Mouse (Mus musculus) heart, postnatal 14 days (tissue): ENCODE measurements at regions not wholly inside any gene's neighbourhood (a gene's known extent, or its start where the extent isn't known, plus 50 kb on each side); places are given as distances from the start of the nearest gene placed in this dataset.
"Not testable (repeated sequence)": the region's sequence is repeated elsewhere in the genome, so short reads cannot be mapped to it uniquely, and the experiment has no call there.

Experiments
- DNase-seq, 2 experiments: peaks; one replicate each; pipeline ENCODE4 v3.0.0; 2021 to 2022
- intact Hi-C: fragments of 180-260 bp; cut with DNase I; formaldehyde crosslinking; loops from one replicate; pipeline ENCODE4 v1.15.1; 2025

DNA sequence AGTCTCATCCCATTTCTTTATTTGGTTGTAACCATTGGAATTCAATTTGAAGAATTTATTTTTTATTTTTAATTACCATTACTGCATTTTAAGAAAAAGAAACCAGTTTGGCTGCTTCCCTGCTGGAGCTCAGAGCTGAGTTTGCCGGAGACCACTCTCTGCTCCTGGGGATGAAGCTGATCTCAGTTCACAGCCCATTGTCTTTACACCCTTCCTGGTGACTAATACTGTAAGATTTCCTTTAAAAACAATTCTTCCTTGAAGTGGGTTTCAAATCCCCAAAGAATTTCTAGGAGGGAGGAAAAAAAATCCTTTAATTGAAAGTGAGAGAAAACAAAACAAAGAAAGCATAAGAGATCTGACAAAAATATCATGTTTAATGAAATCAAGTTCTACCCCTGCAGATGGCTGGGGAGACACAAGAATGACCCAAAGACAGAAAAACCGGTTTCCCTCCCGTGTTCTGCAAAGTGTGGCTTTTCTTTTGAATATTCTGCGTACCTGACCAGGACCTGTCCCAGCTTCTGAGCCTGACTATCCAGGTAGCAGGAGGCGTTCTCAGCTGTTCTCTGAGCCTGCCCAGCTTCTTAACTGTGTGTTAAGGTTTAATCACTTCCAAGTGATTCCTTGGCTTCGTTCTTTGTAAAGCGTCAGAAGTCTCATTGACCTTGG is 216.1 kb downstream of the Bcl11a start:
- intact Hi-C loops: no loop called here
- no peak for DNase-seq

DNA sequence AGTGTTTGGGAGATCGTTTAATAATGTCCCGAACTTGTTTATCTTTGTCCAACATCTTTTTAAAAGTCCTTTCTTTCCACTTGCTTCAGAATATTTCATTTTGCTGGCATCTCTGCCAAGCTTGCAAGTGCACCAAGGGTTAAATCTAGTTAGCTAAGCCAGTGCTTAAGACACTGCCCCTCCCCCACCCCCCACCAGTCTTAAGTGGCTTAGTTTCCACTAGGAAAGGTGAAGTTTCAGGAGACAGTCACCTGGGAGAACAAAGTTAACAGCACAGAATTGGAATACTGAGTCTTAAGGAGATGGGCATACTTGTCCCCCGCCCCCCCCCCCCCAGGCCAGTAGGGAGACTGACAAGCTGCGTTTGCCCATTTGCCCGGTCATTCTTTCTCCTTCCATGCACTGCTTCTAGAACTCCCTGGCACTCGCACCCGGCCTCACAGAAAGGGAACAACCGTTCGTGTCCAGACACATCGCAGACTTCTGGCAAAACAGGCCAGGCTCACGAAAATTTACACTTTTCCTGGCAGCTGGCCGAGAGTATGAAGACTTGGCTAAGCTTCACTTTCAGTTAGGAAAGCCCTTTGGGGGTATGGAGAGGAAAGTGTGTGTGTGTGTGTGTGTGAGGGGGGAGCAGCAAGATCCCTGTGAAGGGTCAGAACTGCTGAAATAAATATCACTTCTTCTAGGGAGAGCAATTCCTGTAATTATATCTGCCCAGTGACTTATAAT is 219.2 kb downstream of the Bcl11a start:
- intact Hi-C loops: no loop called here
- peak in 1 of 2 experiments; percentile 12 for DNase-seq

- intact Hi-C loops: no loop called here
- no peak for DNase-seq
Measured at GRCm38 (mm10) chr11:24297763-24298162, 219.9 kb downstream of the Bcl11a start.

DNA sequence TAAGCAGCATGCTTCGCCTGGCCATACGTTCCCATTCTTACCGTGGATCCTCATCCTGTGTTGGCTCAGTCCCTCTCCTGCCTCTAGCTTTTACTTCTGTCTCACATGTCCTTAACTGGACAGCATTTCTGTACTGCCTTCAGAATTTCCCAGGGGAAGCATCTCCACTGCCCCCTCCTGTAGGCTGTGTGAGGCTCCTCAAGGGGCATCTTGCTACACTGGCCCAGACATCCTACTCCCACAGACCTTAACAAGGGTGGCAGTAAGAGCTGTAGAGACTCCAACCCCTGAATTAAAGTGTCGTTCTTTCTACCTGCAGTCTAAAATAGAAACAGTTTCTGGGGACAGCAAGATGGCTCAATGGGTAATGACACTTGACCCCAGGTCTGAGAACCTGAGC is 222.5 kb downstream of the Bcl11a start:
- DNase-seq: no peak
- intact Hi-C loops: no loop called here

GRCm38 (mm10) chr11:24301201-24301600 is 223.3 kb downstream of the Bcl11a start:
- DNase-seq: no peak
- intact Hi-C loops: no loop called here

GRCm38 (mm10) chr11:24305145-24305553 is 227.3 kb downstream of the Bcl11a start:
- DNase-seq: peak; percentile 4 to 9
- intact Hi-C loops: no loop called here

DNA sequence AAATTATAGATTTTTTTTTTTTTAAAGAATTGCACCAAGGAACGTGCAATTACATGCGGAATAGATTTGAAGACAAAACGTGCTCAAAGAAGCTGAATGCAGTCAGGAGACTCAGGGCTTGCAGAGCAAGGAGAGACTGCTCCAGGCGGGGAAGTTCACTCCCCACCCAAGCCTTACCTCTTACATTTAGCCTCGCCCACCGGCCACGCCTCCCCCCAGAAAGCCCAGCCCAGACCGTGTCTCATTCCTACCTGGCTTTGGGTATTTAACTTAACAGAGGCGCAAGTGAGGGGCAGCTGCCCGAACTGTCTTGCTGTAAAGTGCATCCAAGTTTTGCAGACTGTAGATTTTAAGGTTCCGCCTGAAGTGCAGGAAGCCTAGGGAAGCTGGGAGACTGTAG is 227.8 kb downstream of the Bcl11a start:
- intact Hi-C loops: no loop called here
- DNase-seq: no peak

DNA sequence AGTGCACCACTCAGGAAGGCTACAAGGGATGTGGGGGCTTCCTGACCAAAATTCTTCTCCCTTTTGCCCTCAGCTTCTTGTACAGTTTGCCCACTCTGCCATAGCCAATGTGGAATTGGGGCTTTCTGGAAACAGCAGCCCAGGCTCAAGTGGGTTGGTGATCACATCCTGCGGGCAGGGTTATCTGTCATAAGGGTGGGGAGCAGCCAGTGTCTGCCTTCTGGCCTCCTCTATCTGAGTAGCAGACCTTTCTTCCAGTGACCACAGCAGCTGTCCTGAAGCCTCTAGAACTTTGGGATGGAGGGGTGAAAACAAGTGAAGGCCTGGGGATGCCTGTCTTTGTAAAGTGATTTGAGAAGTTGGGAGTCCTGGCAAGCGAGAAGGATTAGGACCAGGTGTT is 228.2 kb downstream of the Bcl11a start:
- no peak for DNase-seq
- intact Hi-C loops: no loop called here

- intact Hi-C loops: no loop called here
Measured at GRCm38 (mm10) chr11:24307601-24308252, 229.9 kb downstream of the Bcl11a start.

GRCm38 (mm10) chr11:24308253-24308633 is 230.4 kb downstream of the Bcl11a start:
- intact Hi-C loops: no loop called here

More at GRCm38 (mm10) chr11:24307601-24308252, 229.9 kb downstream of the Bcl11a start:
- no peak for DNase-seq

GRCm38 (mm10) chr11:24314046-24314445 is 236.2 kb downstream of the Bcl11a start:
- no peak for DNase-seq
- intact Hi-C loops: no loop called here

More at GRCm38 (mm10) chr11:24308253-24308633, 230.4 kb downstream of the Bcl11a start:
- no peak for DNase-seq

GRCm38 (mm10) chr11:24315582-24315981 is 237.7 kb downstream of the Bcl11a start:
- DNase-seq: no peak
- intact Hi-C loops: no loop called here

DNA sequence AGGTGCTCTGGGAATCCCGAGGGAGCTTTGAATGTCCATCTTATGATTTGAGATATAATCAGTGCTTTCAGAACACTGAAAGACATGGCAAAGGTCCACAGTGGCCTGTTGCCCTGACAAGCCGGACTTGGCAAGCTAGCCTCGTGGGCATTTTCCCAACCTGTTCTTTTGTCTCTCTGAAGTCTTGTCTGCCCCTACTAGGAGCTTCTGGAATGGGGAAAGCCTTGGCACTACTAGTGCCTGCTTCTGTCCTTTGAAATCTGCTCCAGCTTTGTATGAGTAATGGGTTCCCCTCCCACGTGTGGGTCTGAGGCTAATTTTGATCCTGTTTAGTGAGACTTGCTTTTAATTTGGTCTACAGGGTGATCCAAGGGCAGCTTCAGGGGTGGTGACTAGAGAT is 238.3 kb downstream of the Bcl11a start:
- intact Hi-C loops: no loop called here
- no peak for DNase-seq

DNA sequence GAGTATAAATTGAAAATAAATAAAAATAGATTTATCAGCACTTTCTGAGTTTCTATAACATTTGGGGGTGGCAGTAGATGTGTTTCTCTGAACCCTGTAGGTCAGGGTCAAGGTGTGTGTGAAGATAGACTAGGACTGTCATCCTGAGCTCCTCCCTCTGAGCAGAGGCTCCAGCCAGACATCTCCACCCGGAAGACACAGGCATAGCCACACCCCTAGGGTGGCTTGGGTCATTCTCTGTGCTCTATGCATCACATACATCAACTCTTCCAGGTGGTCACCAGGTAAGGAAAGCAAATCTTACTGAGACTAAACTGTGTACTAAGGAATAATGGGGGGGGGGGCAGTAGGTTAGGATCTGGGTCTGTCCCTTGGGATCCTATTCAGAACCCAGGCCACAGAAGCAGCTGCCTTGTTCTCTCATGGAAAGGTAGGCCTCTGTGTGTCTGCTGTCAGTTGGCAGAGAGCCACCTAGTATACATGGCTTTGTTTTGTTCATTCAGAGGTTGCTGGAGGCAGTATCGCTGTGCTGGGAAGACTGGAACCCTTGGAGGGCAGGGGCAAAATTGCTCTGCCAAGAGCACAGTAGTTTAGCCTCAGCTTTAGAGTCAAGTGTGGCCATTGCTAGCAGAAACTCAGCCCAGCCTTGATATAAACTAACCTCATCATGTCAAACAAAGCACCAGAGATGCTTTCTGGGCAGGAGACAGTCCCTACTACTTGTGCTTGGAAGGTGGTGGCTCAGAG is 240.3 kb downstream of the Bcl11a start:
- intact Hi-C loops: no loop called here
- no peak for DNase-seq

DNA sequence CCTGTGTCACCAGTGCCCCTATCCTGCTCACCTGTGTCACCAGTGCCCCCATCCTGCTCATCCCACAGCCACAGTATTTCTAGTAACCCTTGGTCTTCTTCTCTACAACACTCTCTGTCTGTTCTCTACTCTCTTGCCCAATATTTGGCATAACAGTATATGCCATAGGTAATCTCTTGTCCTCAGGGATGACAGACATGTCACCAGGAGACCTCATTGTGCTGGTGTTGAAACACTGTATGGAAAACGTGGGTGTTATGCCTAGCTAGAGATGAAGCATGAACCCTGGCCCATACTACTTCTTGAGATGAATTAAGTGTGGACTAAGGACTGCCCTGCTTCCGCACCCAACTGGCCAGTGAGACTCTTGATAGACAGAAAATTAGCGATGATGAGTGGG is 241.4 kb downstream of the Bcl11a start:
- DNase-seq: no peak
- intact Hi-C loops: no loop called here

- intact Hi-C loops, DNase-seq: not testable (repeated sequence)
Measured at GRCm38 (mm10) chr11:24322412-24322811, 244.6 kb downstream of the Bcl11a start.

GRCm38 (mm10) chr11:24328481-24328880 is 250.6 kb downstream of the Bcl11a start:
- no peak for DNase-seq
- intact Hi-C loops: no loop called here

GRCm38 (mm10) chr11:24330366-24331124 is 252.7 kb downstream of the Bcl11a start:
- no peak for DNase-seq
- intact Hi-C loops: no loop called here

DNA sequence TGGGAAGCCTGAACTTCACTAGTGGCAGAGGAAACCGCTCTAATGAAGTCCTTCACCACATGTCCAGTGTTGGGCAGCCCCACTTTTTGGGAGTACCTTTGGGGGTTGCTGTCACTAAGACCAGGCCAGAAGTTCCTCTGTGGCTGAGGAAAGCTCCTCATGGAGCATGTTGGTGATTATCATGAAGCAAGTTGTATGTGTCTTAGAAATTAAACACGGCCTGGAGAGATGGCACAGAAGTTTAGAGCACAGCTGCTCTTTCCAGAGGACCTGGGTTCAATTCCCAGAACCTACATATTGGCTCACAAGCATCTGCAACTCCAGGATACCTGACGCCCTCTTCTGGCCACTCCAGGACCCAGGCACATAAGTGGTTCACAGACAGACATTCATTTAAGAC is 254.4 kb downstream of the Bcl11a start:
- intact Hi-C loops: no loop called here

GRCm38 (mm10) chr11:24333111-24333510 is 255.3 kb downstream of the Bcl11a start:
- intact Hi-C loops: no loop called here
- DNase-seq: no peak

More for the DNA sequence above, 254.4 kb downstream of the Bcl11a start:
- DNase-seq: no peak
